Mouse (Mus musculus): ENCODE measurements around the gene Popdc2.

Popdc2 gene

GRCm38 (mm10) chr16:38354185-38354913, 7.7 kb upstream of the Popdc2 start:
- DNase-seq (ENCODE audit: low spot score) = no peak

GRCm38 (mm10) chr16:38358256-38358812, 3.7 kb upstream of the Popdc2 start:
- no peak for DNase-seq (ENCODE audit: low spot score)

GRCm38 (mm10) chr16:38359241-38359640, 2.8 kb upstream of the Popdc2 start:
- no peak for DNase-seq (ENCODE audit: low spot score)

GRCm38 (mm10) chr16:38359857-38360256, 2.2 kb upstream of the Popdc2 start:
- no peak for DNase-seq (ENCODE audit: low spot score)

GRCm38 (mm10) chr16:38360317-38360716, 1.7 kb upstream of the Popdc2 start:
- DNase-seq (ENCODE audit: low spot score) = no peak

GRCm38 (mm10) chr16:38362493-38363255, 665 bp downstream of the Popdc2 start:
- DNase-seq (ENCODE audit: low spot score) = no peak

GRCm38 (mm10) chr16:38363256-38363595, 1.2 kb downstream of the Popdc2 start:
- DNase-seq (ENCODE audit: low spot score) = no peak

- no peak for DNase-seq (ENCODE audit: low spot score)
Measured at GRCm38 (mm10) chr16:38363657-38364056, 1.6 kb downstream of the Popdc2 start.

- no peak for DNase-seq (ENCODE audit: low spot score)
Measured at GRCm38 (mm10) chr16:38365390-38365789, 3.4 kb downstream of the Popdc2 start.

GRCm38 (mm10) chr16:38366231-38366630, 4.2 kb downstream of the Popdc2 start:
- no peak for DNase-seq (ENCODE audit: low spot score)

- no peak for DNase-seq (ENCODE audit: low spot score)
Measured at GRCm38 (mm10) chr16:38368336-38368735, 6.3 kb downstream of the Popdc2 start.

GRCm38 (mm10) chr16:38369000-38369399, 7.0 kb downstream of the Popdc2 start:
- no peak for DNase-seq (ENCODE audit: low spot score)

GRCm38 (mm10) chr16:38369431-38369830, 7.4 kb downstream of the Popdc2 start:
- DNase-seq (ENCODE audit: low spot score) = no peak

GRCm38 (mm10) chr16:38369992-38370484, 8.0 kb downstream of the Popdc2 start:
- no peak for DNase-seq (ENCODE audit: low spot score)

GRCm38 (mm10) chr16:38370633-38371374, 8.8 kb downstream of the Popdc2 start:
- DNase-seq (ENCODE audit: low spot score) = no peak

- DNase-seq (ENCODE audit: low spot score) = no peak
Measured at GRCm38 (mm10) chr16:38371705-38372296, 9.8 kb downstream of the Popdc2 start.

GRCm38 (mm10) chr16:38372876-38373275, 10.9 kb downstream of the Popdc2 start:
- no peak for DNase-seq (ENCODE audit: low spot score)

- DNase-seq (ENCODE audit: low spot score) = no peak
Measured at GRCm38 (mm10) chr16:38373439-38373838, 11.4 kb downstream of the Popdc2 start.

- no peak for DNase-seq (ENCODE audit: low spot score)
Measured at GRCm38 (mm10) chr16:38373941-38374340, 11.9 kb downstream of the Popdc2 start.

- DNase-seq (ENCODE audit: low spot score) = no peak
Measured at GRCm38 (mm10) chr16:38374379-38375140, 12.6 kb downstream of the Popdc2 start.

GRCm38 (mm10) chr16:38375182-38375581, 13.2 kb downstream of the Popdc2 start:
- no peak for DNase-seq (ENCODE audit: low spot score)
